Comparison of ENCODE assay signal across 23 mouse cellular contexts in genomic region chr2:97504902-97505301, GRCm38 (mm10).
"Had no signal": no experiment of that assay in that cellular context is flagged by ENCODE, and none has a peak within 500 bp of the region (broad histone marks: within the 10 kb centered on the region; RNA-seq: fewer than 3 reads in every experiment).

No protein-coding gene starts in this region.

- H3K4me3 ChIP-seq: left cerebral cortex, adult 2 months; lung, embryonic 15.5 days; megakaryocyte, embryonic 14.5 days; midbrain, embryonic 10.5 days; midbrain, embryonic 13.5 days; myocyte; neural tube, embryonic 12.5 days; neural tube, embryonic 15.5 days; stomach, embryonic 15.5 days had no signal

- H3K27me3 ChIP-seq: lung, embryonic 15.5 days; megakaryocyte, embryonic 14.5 days; midbrain, embryonic 13.5 days; neural tube, embryonic 12.5 days; neural tube, embryonic 15.5 days; stomach, embryonic 15.5 days had no signal

- H3K27ac ChIP-seq: left cerebral cortex, adult 2 months; liver, embryonic 14.5 days; lung, embryonic 15.5 days; midbrain, embryonic 10.5 days; midbrain, embryonic 13.5 days; neural tube, embryonic 12.5 days; neural tube, embryonic 15.5 days; stomach, embryonic 15.5 days had no signal

- H3K4me1 ChIP-seq: lung, embryonic 15.5 days; megakaryocyte, embryonic 14.5 days; midbrain, embryonic 10.5 days; midbrain, embryonic 13.5 days; neural tube, embryonic 12.5 days; neural tube, embryonic 15.5 days; stomach, embryonic 15.5 days had no signal

- H3K36me3 ChIP-seq: lung, embryonic 15.5 days; midbrain, embryonic 10.5 days; midbrain, embryonic 13.5 days; neural tube, embryonic 12.5 days; neural tube, embryonic 15.5 days; stomach, embryonic 15.5 days had no signal

- ATAC-seq: midbrain, embryonic 13.5 days; midbrain, embryonic 16.5 days had no signal

- H3K4me2 ChIP-seq: liver, embryonic 11.5 days; lung, embryonic 15.5 days; midbrain, embryonic 13.5 days; neural tube, embryonic 12.5 days; neural tube, embryonic 15.5 days; stomach, embryonic 15.5 days had no signal

- H3K9ac ChIP-seq: liver, embryonic 14.5 days; lung, embryonic 15.5 days; midbrain, embryonic 13.5 days; neural tube, embryonic 12.5 days; neural tube, embryonic 15.5 days; stomach, embryonic 15.5 days had no signal

- DNase-seq: kidney, adult 18-20 months; kidney, adult 9 months; kidney, postnatal 14 days; kidney, postnatal 4 days; lung, adult 18-20 months; lung, postnatal 10 days; lung, postnatal 4 days; right cerebral cortex, adult 18-20 months; right cerebral cortex, postnatal 14 days; right cerebral cortex, postnatal 4 days; thymus, postnatal 25 days had no signal

- H3K9me3 ChIP-seq: lung, embryonic 15.5 days; megakaryocyte, embryonic 14.5 days; midbrain, embryonic 10.5 days; midbrain, embryonic 13.5 days; neural tube, embryonic 12.5 days; neural tube, embryonic 15.5 days; stomach, embryonic 15.5 days had no signal
